Mouse (Mus musculus): ENCODE data around the gene Ctnnd2.

Ctnnd2 gene

GRCm38 (mm10) chr15:30657588-30657987, 485.2 kb downstream of the Ctnnd2 start:
- DNase-seq, result no peak

DNA sequence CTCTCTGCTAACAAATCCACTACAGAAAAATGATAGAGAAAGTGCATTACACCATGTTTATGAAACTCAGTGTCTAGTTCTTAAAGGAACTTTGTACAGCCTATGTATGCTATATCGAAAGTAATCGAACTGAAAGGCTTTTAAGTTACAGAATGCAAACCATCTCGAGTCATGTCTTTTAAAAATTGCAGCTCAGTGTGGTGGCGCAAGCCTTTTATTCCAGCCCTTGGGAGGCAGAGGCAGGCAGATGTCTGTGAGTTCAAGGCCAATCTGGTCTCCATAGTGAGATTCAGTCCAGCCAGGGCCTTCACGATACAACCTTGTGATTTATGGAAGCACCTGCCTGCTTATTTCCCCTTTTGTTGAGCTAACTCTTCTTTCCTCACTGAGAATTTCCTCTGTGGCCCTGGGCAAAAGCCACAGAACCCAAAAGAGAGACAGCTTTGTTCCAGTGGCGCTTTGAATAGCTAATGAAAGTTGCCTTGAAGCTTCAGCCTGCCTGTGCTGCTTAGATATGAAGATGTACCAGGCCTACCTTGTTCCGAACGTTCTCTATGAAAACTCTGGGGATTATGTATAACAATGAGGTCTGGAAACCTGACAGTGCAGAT, 488.3 kb downstream of the Ctnnd2 start:
- DNase-seq, result no peak

DNA sequence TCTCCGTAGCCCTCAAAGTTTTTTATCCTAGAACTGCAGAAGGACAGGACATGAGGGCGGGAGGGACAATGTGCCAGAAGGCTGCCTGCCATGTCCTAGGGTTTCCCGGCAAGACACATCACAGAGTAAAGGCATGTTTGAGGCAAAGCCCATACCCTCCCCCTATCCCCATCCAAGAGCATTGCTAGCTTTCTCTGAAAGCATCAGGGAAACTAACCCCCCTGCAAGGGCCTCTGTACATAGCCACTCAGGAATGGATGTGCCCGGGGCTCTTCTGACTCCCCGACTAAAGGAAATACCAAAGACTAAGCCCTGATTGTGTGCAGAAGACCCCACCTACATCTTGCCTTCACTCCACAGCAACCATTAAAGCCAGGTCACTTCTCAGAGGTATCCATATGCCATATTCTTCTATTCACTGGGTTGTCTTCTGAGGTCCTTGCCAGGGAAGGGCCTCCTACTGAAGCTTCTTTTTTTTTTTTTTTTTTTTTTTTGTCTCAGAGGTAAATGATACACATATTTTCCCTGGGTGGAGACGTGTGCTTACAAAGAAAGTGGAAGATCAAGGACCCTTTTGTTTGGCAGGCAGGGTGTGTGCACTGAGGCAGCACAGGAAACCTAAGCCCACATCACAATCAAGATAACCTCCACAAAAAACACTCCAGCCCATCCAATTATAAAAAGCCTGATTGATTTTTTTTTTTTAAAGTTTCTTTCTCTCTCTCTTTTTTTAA, 489.5 kb downstream of the Ctnnd2 start:
- no peak for DNase-seq

- no peak for DNase-seq
Measured at GRCm38 (mm10) chr15:30667819-30668587, 495.6 kb downstream of the Ctnnd2 start.

GRCm38 (mm10) chr15:30681939-30682338, 509.5 kb downstream of the Ctnnd2 start:
- no peak for DNase-seq

DNA sequence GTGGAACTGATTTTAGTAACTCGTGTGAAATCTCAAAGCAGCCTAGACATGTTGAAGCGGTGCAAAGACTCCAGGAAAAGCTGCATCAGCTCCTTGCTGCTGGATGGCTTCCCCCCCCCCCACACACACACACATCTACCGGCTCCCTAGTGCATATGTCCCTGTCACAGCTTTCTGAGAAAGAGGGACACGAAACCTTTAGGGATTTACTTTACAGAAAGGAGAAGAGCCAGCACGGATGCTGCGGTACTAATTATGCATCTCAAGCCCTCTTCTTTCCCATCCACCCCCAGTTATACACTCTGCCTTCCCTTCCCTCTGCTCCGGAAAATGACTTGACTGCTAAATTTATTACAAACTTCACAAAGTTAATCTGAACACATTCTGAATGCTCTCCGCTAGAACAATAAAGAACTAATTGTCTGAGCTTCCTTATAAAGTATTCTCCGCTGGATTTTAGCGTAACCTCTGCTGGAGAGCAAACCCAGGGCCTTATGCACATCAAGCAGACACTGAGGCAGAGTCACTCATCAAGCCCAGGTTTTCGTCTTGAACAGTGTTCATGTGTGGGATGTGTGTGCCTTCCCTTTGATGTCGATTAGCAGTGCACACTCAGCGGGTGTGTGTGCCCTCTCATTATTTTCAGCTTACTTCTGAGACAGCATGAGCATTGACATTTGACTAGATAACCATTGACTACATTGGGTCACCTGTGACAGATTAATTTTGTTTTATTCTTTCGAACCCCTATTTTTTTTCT, 510.1 kb downstream of the Ctnnd2 start:
- no peak for DNase-seq

GRCm38 (mm10) chr15:30686206-30687101, 514.1 kb downstream of the Ctnnd2 start:
- peak in 1 of 2 experiments; percentile 39 for DNase-seq

GRCm38 (mm10) chr15:30693754-30694205, 521.4 kb downstream of the Ctnnd2 start:
- no peak for DNase-seq

- no peak for DNase-seq
Measured at GRCm38 (mm10) chr15:30694286-30694685, 521.9 kb downstream of the Ctnnd2 start.

DNA sequence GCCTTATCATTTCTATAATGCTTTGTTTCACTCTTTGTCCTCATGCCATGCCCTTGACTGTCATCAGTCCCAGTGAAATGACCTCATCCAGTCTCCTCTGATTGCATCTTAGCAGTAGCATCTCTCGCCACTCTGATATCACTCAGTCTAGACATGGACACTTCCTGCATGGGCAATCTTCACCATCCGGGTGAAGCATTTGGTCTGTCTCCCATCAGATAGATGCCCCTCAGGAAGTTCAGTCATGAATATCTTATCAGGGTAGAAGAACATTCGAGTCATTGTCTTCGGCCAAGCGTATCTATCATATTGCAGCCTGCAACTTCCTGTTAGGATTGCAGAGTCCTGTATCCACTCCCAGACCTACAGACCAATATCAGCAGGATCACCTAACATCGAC, 523.5 kb downstream of the Ctnnd2 start:
- no peak for DNase-seq

DNA sequence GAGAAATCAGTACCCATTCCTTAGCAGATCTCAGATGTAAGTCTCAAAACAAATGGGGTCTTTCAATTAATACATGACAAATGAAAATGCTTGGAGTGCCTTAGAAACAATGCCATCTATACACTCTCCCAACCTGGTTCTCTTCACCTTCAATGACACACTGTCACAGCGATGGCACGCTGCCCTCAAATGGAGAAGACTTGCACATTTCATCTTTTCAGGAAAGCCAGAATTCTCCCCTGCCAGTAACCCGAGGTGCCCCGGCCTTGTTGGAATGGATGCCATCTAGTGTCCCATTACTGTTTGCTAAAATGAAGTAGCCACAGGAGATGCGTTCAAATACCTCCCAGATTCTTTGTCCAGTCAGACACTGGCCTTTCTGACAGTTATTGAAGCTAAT, 525.0 kb downstream of the Ctnnd2 start:
- DNase-seq, result no peak

DNA sequence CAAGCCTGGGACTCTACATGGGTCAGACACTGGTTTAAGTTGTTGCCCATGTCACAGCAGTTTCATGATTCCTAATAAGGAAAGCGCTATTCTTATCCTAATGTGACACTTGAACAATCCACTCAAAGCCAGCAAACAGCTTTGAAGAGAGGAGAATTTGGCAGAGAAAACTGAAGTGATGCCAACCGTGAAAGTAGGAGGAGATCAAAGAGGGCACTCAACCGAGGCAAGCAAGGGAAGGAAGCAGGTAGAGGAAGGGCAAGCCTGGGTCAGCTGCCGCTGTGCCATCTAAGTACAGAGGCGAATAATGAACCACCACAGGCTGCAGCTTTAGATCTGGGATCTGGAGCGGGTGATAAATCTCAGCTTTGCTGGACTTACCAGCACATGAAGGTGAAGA, 528.4 kb downstream of the Ctnnd2 start:
- peak; percentile 46 to 48 for DNase-seq

- DNase-seq, result no peak
Measured at GRCm38 (mm10) chr15:30701592-30701991, 529.2 kb downstream of the Ctnnd2 start.

GRCm38 (mm10) chr15:30709026-30709753, 536.8 kb downstream of the Ctnnd2 start:
- DNase-seq, result no peak

DNA sequence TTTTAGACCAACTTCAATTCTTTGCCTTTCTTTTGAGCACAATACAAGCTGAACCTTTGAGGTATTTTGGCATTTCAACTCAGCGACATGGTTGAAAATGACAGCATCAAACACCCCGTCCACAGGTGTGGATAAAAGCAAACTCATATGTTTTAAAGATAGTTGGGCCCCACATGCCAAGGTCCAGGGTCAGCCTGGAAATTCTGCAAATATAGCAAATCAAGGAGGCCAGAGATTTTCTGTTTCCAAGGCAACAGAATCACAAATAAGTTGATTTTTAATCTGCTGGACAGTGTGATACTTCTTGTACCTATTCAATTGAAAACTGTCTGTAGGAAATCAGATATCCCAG, 537.3 kb downstream of the Ctnnd2 start:
- DNase-seq, result no peak

DNA sequence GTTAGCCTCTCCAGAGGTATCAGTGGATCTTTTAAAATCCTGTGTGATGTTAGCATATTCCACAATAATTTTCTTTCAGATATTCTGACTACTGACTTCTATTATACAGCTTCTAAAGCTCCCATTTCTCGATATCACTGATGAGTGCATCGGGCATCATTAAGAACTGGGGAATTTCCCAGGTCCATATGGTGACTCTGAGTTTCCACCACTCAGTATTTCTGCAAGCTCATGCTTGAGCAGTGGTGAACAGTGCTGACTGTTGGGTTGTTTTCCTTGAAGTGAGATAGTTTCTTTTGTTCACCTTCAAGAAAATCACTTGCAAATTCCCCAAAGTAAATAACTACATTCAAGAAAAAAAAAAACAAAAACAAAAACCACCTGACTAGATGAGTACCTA, 542.4 kb downstream of the Ctnnd2 start:
- DNase-seq, result no peak

GRCm38 (mm10) chr15:30718811-30719210, 546.4 kb downstream of the Ctnnd2 start:
- DNase-seq, result no peak

DNA sequence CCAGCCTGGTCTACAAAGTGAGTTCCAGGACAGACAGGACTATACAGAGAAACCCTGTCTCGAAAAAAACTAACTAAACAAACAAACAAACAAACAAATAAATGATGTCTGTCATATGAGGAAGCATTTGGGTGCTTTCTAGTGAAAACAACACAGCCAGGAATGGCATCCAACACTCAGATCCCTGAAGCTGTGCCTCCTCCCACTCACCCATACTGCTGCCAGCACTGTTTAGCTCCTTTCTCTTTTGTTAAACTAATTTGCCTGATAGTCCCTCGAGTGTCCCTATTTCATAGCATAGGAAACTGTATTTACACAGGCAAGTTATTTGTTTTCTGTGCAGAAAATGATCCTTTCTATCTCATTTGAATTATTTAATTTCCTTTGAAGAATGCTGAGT, 546.8 kb downstream of the Ctnnd2 start:
- DNase-seq, result no peak

- DNase-seq, result no peak
Measured at GRCm38 (mm10) chr15:30721098-30721497, 548.7 kb downstream of the Ctnnd2 start.

DNA sequence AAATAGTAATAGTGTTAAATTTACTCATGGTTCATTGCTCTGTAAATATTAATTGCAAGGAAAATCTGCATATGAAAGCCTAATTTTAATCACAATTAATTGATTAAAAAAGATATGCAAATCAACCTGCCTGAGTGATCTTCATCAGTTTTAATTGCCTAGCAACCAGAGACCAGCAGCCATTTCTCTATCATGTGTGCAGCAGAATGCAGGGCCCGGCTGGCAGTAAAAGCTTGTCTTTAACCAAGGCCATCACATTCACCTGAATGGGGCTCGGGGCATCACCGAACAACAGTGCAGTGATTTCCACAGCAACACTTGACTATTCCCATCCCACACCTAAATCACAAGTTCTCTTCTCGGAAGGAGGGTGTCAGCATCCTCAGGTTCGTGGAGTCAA, 553.7 kb downstream of the Ctnnd2 start:
- no peak for DNase-seq

DNA sequence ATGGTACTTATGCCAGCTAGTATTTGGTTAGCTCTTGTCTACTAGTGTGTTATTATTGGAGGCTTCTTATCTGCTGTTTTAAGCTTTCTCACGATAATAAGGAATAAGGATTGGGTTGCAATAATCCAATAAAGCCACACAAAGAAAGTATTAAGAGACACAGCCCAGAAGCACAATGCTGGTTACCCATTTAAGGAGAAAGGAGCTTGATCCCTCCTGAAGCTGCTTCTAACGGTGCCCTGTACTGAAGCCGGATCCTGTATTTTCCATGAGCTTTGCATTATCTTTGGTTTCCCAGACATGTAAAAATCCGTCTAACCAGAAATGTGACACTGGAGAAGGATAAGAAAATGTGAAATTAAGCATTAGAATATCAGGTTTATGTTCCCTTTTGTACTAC, 565.8 kb downstream of the Ctnnd2 start:
- DNase-seq, result no peak

Measured in lung, postnatal 4 days (tissue).